Mouse (Mus musculus) liver, postnatal 0 days (tissue): ENCODE data around the gene Tmem106b. TPM values are rescaled to one million over a fixed set of nuclear protein-coding genes. Genes with fewer than 3 reads are reported as not detected.
A peak's percentile ranks its signal among the peaks of the same experiment; 100 is the strongest.

Source experiments
- ATAC-seq: fragments of 200-750 bp; cut with Nextera tagmentation; 2 replicates; pipeline ENCODE4 v1.8.0; 2017; ENCODE audit warnings: mild to moderate bottlenecking, moderate library complexity
- DNase-seq: peaks from one replicate; pipeline ENCODE4 v3.0.0-alpha.2; 2016
- H3K27ac ChIP-seq: fragments of 300-500 bp; sonication (generic); 2 replicates; pipeline ENCODE4 v1.5.1; 2014; ENCODE audit warnings: antibody characterized with exemption, moderate library complexity, mild to moderate bottlenecking, low read depth
- H3K27me3 ChIP-seq: fragments of 300-500 bp; sonication (generic); 2 replicates; pipeline ENCODE4 v1.6.1; 2014; ENCODE audit warnings: low read length, control low read depth, mixed read lengths; ENCODE audit not compliant: insufficient read depth
- H3K36me3 ChIP-seq: fragments of 300-500 bp; sonication (generic); replicated peaks from 2 replicates; pipeline ENCODE4 v1.6.1; 2014; ENCODE audit warnings: mild to moderate bottlenecking, control low read depth, low read length, moderate library complexity, mixed read lengths; ENCODE audit not compliant: insufficient read depth
- H3K4me1 ChIP-seq: fragments of 300-500 bp; sonication (generic); 2 replicates; pipeline ENCODE4 v1.6.1; 2014; ENCODE audit warnings: antibody characterized with exemption, mild to moderate bottlenecking, control low read depth; ENCODE audit not compliant: insufficient read depth
- H3K4me2 ChIP-seq: fragments of 300-500 bp; sonication (generic); 2 replicates; pipeline ENCODE4 v1.6.1; 2014; ENCODE audit warnings: low read depth, mild to moderate bottlenecking, low read length, moderate library complexity, mixed read lengths
- H3K4me3 ChIP-seq: fragments of 300-500 bp; sonication (generic); 2 replicates; pipeline ENCODE4 v1.5.1; 2014; ENCODE audit warnings: low read depth, low read length
- H3K9ac ChIP-seq: fragments of 300-500 bp; sonication (generic); replicated peaks from 2 replicates; pipeline ENCODE4 v1.6.1; 2014; ENCODE audit warnings: mild to moderate bottlenecking, moderate library complexity
- H3K9me3 ChIP-seq: fragments of 300-500 bp; sonication (generic); 2 replicates; pipeline ENCODE4 v1.6.1; 2016; ENCODE audit warnings: mild to moderate bottlenecking, control low read depth, low read length, mixed read lengths
- CTCF ChIP-seq: sonication (generic); IDR thresholded peaks from 2 replicates; pipeline ENCODE4 v1.5.1; 2016; ENCODE audit warnings: antibody characterized with exemption, low read depth
- EP300 ChIP-seq: IDR thresholded peaks from 2 replicates; pipeline ENCODE4 v1.6.1; 2016; ENCODE audit warnings: antibody characterized with exemption, low read depth, mild to moderate bottlenecking
- WGBS: fragments of 180-500 bp; shearing (Covaris S2); extraction: QIAGEN DNeasy Blood & Tissue Kit; methylation state at CpG from one replicate; pipeline ENCODE4 v1.1.7; 2014; ENCODE audit not compliant: insufficient replicate concordance; 5-methylcytosine and 5-hydroxymethylcytosine counted together
- polyA plus RNA-seq: library from polyadenylated mRNA; unstranded; fragments of >200 nt; fragmentation: Nextera tagmentation; extraction: Ambion mirVana; gene quantifications from 2 replicates; pipeline ENCODE4 v1.2.1, GENCODE M21; 2015

Tmem106b gene
- polyA plus RNA-seq, 1 experiment from 2014 or later, result 39.0 TPM

DNA sequence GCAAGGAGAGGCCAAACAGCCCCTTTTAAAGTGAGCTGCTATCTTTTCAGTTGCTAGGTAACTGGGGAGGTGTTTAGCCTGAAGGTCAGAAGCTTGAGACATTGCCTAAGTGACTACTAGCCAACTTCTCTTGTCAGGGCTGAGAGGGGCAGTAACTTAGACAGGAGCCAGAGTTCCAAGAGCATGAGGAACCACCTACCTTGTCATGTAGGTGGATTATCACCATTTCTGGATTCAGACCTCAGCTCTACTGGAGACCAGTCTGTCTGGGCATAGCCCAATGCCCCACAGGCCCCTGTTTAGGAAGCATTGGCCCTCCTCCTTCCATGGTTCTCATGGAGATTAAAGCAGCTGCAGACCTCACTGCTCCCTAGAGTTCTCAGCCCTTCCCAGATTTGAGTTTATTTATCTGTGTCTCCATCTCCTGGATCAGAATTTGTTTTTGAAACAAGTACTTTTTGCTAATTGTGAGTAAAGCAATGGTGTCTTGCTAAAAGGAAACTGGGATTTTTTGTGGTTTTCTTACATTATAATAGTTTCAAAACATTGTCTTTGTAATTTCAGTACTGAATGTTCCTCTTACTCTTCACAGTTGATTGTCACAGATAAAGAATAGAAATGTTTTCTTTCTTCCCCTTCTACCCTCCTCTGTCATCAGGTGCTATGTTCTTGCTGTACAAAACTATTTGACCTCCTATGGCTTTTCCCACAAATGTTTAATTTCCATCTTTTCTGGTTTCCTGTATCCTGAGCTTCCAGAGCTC, 8.1 kb upstream of the Tmem106b start:
- no peak overlapping the region for H3K4me3 ChIP-seq

GRCm38 (mm10) chr6:13062063-13062462, 7.5 kb upstream of the Tmem106b start:
- WGBS, result 64% methylated on average over 4 of the region's 4 CpGs
- TF ChIP-seq CTCF (no peak), EP300 (no peak)
- Histone ChIP-seq H3K9ac (no peak overlapping the region), H3K4me3 (no peak overlapping the region), H3K27me3 (no peaks in the 10 kb centered on the region), H3K4me2 (no peak overlapping the region), H3K36me3 (no peaks in the 10 kb centered on the region), H3K27ac (no peak overlapping the region), H3K9me3 (no peaks in the 10 kb centered on the region), H3K4me1 (no peaks in the 10 kb centered on the region)
- ATAC-seq, result no peak
- DNase-seq, result no peak

More for the DNA sequence above, 8.1 kb upstream of the Tmem106b start:
- ATAC-seq (no peak), DNase-seq (no peak)
- no peak overlapping the region for H3K4me2 ChIP-seq
- TF ChIP-seq EP300 (no peak), CTCF (no peak)
- H3K9ac ChIP-seq, result no peak overlapping the region
- no peak overlapping the region for H3K27ac ChIP-seq
- H3K4me1 ChIP-seq, result no peaks in the 10 kb centered on the region
- H3K36me3 ChIP-seq, result no peaks in the 10 kb centered on the region
- H3K27me3 ChIP-seq, result no peaks in the 10 kb centered on the region
- H3K9me3 ChIP-seq, result no peaks in the 10 kb centered on the region

GRCm38 (mm10) chr6:13062691-13063255, 6.8 kb upstream of the Tmem106b start:
- no peak for TF ChIP-seq EP300
- TF ChIP-seq CTCF, result no peak
- no peak for DNase-seq
- 78% methylated on average over 2 of the region's 2 CpGs for WGBS
- Histone ChIP-seq H3K36me3 (no peaks in the 10 kb centered on the region), H3K27ac (no peak overlapping the region), H3K4me3 (no peak overlapping the region), H3K27me3 (no peaks in the 10 kb centered on the region), H3K9me3 (no peaks in the 10 kb centered on the region), H3K9ac (no peak overlapping the region), H3K4me2 (no peak overlapping the region), H3K4me1 (no peaks in the 10 kb centered on the region)
- no peak for ATAC-seq

DNA sequence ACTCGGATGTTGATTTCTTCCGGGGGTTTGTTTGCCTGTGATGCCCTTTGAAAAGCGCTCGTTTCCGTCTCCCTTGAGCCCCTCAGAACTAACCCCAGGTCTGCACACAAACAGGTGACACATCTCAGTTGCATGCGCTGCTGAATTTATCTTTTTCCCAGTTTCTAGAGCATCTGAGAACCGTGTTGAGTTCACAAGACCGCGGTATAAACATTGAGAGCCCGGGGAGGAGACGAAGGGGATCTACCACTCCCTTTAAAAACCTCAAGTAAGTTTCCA, 527 bp downstream of the Tmem106b start:
- TF ChIP-seq CTCF, result no peak
- TF ChIP-seq EP300, result no peak
- WGBS, result under 1% methylated on average over 11 of the region's 11 CpGs
- Histone ChIP-seq H3K9me3 (no peaks in the 10 kb centered on the region), H3K36me3 (peaks cover 7% of the 10 kb centered on the region; the same call in 1 of the 2 replicates), H3K27me3 (no peaks in the 10 kb centered on the region), H3K4me1 (no peaks in the 10 kb centered on the region), H3K9ac (peak overlapping the region; percentile 91), H3K27ac (peak overlapping the region; percentile 94), H3K4me2 (peak overlapping the region; percentile 71), H3K4me3 (peak overlapping the region; percentile 90)
- ATAC-seq (no peak; the same call in 1 of the 2 replicates), DNase-seq (no peak)

- Histone ChIP-seq H3K4me2 (peak overlapping the region; percentile 71), H3K9me3 (no peaks in the 10 kb centered on the region), H3K27me3 (no peaks in the 10 kb centered on the region), H3K9ac (peak overlapping the region; percentile 91), H3K4me3 (peak overlapping the region; percentile 90), H3K36me3 (peaks cover 7% of the 10 kb centered on the region; the same call in 1 of the 2 replicates), H3K27ac (peak overlapping the region; percentile 94), H3K4me1 (no peaks in the 10 kb centered on the region)
- ATAC-seq (peak; percentile 75), DNase-seq (peak; percentile 45)
- TF ChIP-seq CTCF, result no peak
- no peak for TF ChIP-seq EP300
- WGBS, result 37% methylated on average over 4 of the region's 4 CpGs
Measured at GRCm38 (mm10) chr6:13070485-13070884, 926 bp downstream of the Tmem106b start.

DNA sequence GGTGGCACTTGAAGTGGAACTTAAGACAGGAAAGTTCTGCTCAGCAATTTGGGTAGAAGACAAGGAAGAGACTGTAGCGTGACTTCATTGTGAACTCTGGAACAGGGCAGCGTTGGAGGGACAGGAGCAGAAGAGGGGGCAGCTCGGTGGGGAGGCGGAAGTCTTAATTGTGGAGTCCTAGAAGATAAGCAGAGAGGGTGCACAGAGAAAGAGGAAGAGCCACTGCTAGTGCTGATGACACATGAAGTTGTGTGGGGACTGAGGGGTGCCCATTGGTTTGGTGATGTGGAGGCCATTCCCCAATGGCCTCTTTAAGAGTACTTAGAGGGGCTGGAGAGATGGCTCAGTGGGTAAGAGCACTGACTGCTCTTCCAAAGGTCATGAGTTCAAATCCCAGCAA, 3.5 kb downstream of the Tmem106b start:
- Histone ChIP-seq H3K27me3 (no peaks in the 10 kb centered on the region), H3K4me2 (no peak overlapping the region), H3K4me3 (no peak overlapping the region), H3K9me3 (no peaks in the 10 kb centered on the region), H3K4me1 (no peaks in the 10 kb centered on the region), H3K9ac (no peak overlapping the region), H3K27ac (no peak overlapping the region), H3K36me3 (peaks cover 15% of the 10 kb centered on the region)
- DNase-seq (no peak), ATAC-seq (no peak)
- TF ChIP-seq EP300 (no peak), CTCF (no peak)
- WGBS, result 77% methylated on average over 4 of the region's 4 CpGs
